Mouse (Mus musculus) myocyte (in vitro differentiated cells): ENCODE data around the gene Sult4a1.

ENCODE experiments used
- CEBPB ChIP-seq: IDR thresholded peaks from 2 replicates; pipeline ENCODE4 v1.6.1; 2011; ENCODE audit warnings: mild to moderate bottlenecking, moderate library complexity; ENCODE audit not compliant: poor library complexity, insufficient read depth, severe bottlenecking
- MAX ChIP-seq: IDR thresholded peaks from one replicate; pipeline ENCODE4 v1.6.1; 2011; ENCODE audit warnings: low read depth, mild to moderate bottlenecking, control low read depth
- MYOD1 ChIP-seq, 3 experiments: IDR thresholded peaks; one replicate each; pipeline ENCODE4 v1.6.1; 2011; ENCODE audit warnings: control low read depth in 2 of 3, low read depth in 2 of 3, mild to moderate bottlenecking in 2 of 3, moderate library complexity in 1 of 3; ENCODE audit not compliant: insufficient read length in 2 of 3, control insufficient read depth in 1 of 3
- POLR2A ChIP-seq: IDR thresholded peaks from one replicate; pipeline ENCODE4 v1.6.1; 2011; ENCODE audit warnings: low read depth, mild to moderate bottlenecking, control low read depth, moderate library complexity; ENCODE audit not compliant: insufficient read length
- POLR2AphosphoS2 ChIP-seq: IDR thresholded peaks from one replicate; pipeline ENCODE4 v1.6.1; 2011; ENCODE audit warnings: low read depth, control low read depth; ENCODE audit not compliant: insufficient read length
- REST ChIP-seq: IDR thresholded peaks from one replicate; pipeline ENCODE4 v1.6.1; 2011; ENCODE audit warnings: mild to moderate bottlenecking, control low read depth, moderate library complexity; ENCODE audit not compliant: insufficient read depth, insufficient read length
- TCF12 ChIP-seq: IDR thresholded peaks from one replicate; pipeline ENCODE4 v1.6.1; 2011; ENCODE audit warnings: mild to moderate bottlenecking, control low read depth; ENCODE audit not compliant: poor library complexity, insufficient read depth, severe bottlenecking
- TCF3 ChIP-seq: IDR thresholded peaks from one replicate; pipeline ENCODE4 v1.6.1; 2011; ENCODE audit warnings: low read depth, control low read depth; ENCODE audit not compliant: insufficient read length
- USF1 ChIP-seq: IDR thresholded peaks from one replicate; pipeline ENCODE4 v1.6.1; 2011; ENCODE audit warnings: low read depth, mild to moderate bottlenecking, control low read depth, moderate library complexity

GRCm38 (mm10) chr15:84131971-84132370 is 26.4 kb upstream of the Sult4a1 start:
- TF ChIP-seq TCF12 (no peak), POLR2A (no peak), CEBPB (no peak), MAX (no peak), POLR2AphosphoS2 (no peak), REST (no peak), MYOD1 (IDR thresholded peaks at IDR 0.05; ENCODE audit: control insufficient read depth in 1 of 3, insufficient read length in 2 of 3, low read depth in 2 of 3) (no peak), USF1 (no peak), TCF3 (no peak)
